Mouse (Mus musculus): ENCODE data around the gene Eng. TPM values are rescaled to one million over a fixed set of nuclear protein-coding genes. Genes with fewer than 3 reads are reported as not detected.
A peak's percentile ranks its signal among the peaks of the same experiment; 100 is the strongest.

Eng gene
- 10 to 100 TPM; 55.3 to 60.1 TPM for total RNA-seq (2021)
- long read RNA-seq, experiment 1, transcript Eng-201 (15 exons, 3,422 nt): major isoform, 75 of 131 reads
- long read RNA-seq, experiment 1, transcript Eng-205 (15 exons, 3,403 nt): minor isoform, 20 of 131 reads
- long read RNA-seq, experiment 1, partial matches to known transcripts: 24 of 131 reads
- long read RNA-seq, experiment 1, other reads (novel, unspliced or antisense): 11 of 131 reads
- long read RNA-seq, experiment 2, transcript Eng-205 (15 exons, 3,403 nt): minor isoform, 16 of 114 reads
- long read RNA-seq, experiment 2, transcript Eng-201 (15 exons, 3,422 nt): major isoform, 69 of 114 reads
- long read RNA-seq, experiment 2, partial matches to known transcripts: 18 of 114 reads
- long read RNA-seq, experiment 2, other reads (novel, unspliced or antisense): 11 of 114 reads

GRCm38 (mm10) chr2:32646379-32647056 lies at the start of gene Eng:
Gene Eng (plus strand): TSS chr2:32646595.
- peak in 1 of 2 experiments; percentile 71 for DNase-seq (ENCODE audit: low spot score in 2 of 2)

GRCm38 (mm10) chr2:32596725-32597124 lies 49.7 kb upstream of the Eng start:
- DNase-seq (ENCODE audit: low spot score in 2 of 2): peak in 1 of 2 experiments; percentile 35

DNA sequence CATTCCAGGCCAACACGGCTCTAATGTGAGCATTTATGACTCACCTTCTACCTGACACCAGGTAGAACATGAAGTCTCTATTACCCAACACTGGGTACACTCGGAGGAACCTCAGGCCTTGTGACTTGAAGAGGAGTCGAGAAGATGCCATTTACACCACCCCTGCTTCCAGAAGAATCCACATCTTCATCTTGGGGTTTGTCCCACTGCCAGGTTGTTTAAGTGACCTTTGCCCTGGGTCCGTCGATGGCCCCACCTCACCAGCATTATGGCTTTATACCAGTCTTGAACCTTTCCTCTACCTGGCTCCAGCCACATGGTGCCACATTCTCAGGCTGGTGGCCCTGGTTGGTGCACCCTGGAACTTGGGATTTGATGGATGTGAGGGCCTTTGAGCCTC lies 49.1 kb upstream of the Eng start:
- DNase-seq (ENCODE audit: low spot score in 2 of 2): no peak

- no peak for DNase-seq (ENCODE audit: low spot score in 2 of 2)
These were observed 48.7 kb upstream of the Eng start for GRCm38 (mm10) chr2:32597699-32598098.

GRCm38 (mm10) chr2:32598506-32598905 lies 47.9 kb upstream of the Eng start:
- DNase-seq (ENCODE audit: low spot score in 2 of 2): no peak

DNA sequence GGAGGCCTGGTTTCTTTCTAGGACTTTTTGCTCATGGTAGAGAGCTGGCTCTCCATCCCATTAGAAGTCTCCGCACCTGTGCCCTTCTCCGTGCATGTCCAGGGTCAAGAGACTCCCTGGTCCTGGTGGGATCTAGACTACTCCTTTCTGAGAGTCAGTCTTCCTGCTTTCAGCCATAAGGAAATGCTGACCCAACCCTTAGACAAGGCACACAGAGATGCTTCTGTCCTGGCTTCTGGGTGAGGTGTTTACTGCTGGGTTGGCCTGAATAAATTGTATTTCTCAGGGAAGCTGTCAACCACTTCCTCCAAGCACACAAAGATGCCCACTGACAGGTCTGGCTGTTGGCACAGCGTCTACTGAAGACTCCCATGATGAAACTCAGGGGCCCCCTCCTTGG lies 47.0 kb upstream of the Eng start, which contains the start of gene St6galnac6:
St6galnac6 (plus strand) TSS at position 301 of the 400 bp plus-strand sequence.
- DNase-seq (ENCODE audit: low spot score in 2 of 2): no peak

- DNase-seq (ENCODE audit: low spot score in 2 of 2): peak in 1 of 2 experiments; percentile 36
These were observed 44.9 kb upstream of the Eng start for GRCm38 (mm10) chr2:32601417-32602065.

GRCm38 (mm10) chr2:32602600-32603054 lies 43.8 kb upstream of the Eng start:
- DNase-seq (ENCODE audit: low spot score in 2 of 2): peak; percentile 82 to 88

DNA sequence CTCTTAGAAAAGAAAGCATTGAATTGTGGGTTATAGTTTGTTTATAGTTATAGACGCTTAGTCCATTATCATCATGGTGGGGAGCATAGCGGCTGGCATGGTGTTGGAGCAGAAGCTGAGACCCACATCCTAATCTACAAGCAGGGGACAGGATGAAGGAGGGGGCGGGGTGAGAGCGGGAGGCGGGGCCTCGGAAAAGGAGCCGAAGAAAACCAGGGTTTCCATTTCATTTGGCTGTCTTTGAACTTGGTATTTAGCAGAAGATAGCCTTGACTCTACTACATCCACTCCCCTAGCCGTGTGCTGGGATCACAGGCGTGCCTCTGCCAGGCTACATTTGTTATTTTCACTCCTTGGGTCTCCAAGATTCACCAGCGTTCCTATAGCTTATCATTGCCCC lies 41.8 kb upstream of the Eng start:
- no peak for DNase-seq (ENCODE audit: low spot score in 2 of 2)

DNA sequence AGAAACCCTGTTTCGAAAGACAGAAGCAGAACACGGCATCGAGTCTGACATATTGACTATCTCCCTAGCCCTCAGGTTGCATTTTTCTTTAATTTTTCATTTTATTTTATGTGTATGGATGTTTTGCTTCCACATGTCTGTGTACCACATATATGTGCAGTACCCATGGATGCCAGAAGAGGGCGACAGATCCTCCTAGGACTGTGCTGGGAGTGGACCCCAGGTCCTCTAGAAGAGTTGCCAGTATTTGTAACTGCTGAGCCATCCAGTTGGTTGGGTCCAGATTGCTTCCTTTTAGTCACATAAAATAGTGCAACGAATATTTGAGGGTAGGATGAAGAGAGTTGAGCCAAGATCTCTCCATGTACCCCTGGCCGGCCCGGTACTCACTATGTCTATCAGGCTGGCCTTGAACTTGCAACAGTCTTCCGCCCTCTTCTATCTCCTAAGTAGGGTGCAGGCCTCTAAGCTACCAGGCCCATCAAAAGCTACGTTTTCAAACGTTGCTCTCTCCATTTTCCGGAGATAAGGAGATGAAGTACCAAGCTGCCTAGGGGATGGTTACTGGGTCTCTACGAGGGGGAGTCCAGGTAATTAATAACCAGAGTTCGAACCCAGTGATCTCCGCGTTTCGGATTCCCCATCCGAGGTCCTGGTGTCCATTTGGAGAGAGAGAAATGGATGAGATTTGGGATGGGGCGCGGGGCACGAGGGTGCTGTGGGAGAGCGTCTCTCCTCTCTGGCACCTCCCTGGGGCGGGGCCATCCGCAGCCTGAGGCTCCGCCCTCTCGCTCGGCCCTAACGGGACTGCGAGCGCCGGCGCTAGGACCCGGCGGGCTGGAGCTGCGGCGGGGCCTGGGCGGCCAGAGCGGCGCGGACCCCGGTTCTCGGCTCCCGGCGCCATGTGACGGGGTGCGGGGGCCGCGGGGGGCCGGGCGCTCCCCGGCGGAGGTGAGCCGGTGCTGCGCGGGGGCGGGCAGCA lies 39.9 kb upstream of the Eng start:
- DNase-seq (ENCODE audit: low spot score in 2 of 2): peak; percentile 84 to 88

DNA sequence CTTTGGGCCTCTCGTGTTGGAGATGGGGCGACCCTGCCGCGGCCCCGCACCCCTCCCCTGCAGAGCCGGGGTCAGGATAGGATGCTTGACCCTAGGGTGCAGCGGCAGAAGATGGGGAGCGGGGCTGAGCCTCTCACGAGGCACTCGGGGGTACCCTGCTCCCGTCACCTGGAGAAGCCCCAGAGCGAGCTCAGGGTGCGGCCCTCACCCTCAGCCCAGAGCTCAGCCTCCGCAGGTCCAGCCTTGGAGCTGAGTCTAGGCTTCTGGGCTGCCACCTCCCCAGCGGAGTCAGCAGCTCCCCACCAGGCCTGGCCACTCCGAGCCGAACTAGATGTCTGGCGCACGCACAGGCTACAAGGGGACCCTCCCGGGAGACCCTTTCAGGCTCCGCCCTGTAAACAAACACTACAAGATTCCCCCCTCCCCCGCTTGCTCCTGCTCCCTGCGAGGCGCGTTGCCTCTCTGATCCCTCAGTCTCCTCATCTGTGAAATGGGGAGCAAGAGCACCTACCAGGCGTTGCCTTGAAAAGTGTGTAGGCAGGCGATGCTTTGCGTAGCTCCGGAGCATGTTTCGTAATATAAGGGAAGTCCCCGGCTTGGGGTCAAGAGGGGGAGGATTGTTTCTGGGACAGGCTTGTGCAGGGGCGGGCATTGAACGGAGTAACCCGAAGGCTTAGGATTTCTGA lies 39.0 kb upstream of the Eng start:
- peak in 1 of 2 experiments; percentile 57 for DNase-seq (ENCODE audit: low spot score in 2 of 2)

DNA sequence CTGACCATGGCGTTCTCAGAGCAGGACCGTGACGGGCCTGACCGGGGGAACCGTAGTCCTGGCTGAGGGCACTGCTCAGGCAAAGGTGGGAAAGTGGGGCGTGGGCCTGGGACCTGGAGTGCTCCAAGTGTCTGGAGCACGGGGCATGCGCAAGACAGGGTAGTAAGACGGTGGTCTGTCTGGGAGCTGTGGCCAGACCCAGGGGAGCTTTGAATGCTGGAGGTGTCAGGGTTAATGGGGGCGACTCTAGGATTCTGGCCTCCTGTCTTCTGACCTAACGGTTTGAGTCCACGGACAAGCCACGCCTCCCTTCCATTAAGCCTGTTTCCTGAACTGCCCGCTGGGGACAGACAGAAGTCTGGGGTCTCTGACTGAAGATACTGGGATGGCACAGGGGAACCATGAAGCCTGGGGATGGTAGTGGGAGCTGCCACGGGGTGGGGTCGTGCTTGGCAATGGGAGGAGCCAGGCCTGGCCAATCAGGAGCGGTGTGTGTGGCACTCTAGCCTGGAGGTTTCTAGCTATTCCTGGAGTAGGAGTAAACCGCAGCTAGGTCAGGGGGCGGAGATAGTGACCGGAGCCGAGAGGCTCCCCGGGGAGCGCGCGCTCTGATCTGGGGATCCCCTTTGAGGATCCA lies 38.1 kb upstream of the Eng start:
- peak; percentile 50 to 63 for DNase-seq (ENCODE audit: low spot score in 2 of 2)

DNA sequence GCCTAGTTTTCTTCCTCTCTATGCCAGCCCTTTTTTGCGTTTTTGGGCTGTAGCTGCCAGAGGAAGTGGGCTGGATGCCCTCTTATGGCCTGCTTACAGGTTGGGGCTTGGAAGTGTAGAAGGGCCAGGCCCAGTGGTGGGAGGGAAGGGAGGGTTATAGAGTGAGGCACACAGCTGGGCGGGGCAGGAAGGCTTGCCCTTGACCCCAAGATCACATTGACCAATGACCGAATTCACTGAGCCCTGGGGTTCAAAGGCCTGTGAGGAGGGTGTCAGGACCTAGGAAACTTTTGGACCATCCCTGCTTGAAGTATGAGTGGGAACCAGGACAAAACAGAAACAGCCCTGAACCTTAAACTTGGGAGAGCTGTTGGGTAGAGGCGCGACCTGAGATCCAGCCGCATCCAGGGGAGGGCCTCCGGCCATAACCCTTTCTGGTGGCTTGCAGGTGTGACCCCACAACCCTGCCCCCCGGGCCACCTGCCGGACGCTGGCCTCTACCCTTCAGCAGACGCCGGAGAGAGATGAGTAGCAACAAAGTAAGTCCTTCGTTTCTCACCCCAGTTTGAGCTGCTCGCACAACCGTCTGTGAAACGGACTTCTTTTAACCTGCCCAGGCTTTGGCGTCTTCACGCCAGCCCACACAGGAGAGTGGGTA lies 37.5 kb upstream of the Eng start:
- DNase-seq (ENCODE audit: low spot score in 2 of 2): no peak

GRCm38 (mm10) chr2:32610610-32611229 lies 35.7 kb upstream of the Eng start:
- peak in 1 of 2 experiments; percentile 56 for DNase-seq (ENCODE audit: low spot score in 2 of 2)

- DNase-seq (ENCODE audit: low spot score in 2 of 2): no peak
These were observed 34.1 kb upstream of the Eng start for GRCm38 (mm10) chr2:32612274-32612673.

GRCm38 (mm10) chr2:32617109-32617508 lies 29.3 kb upstream of the Eng start:
- no peak for DNase-seq (ENCODE audit: low spot score in 2 of 2)

DNA sequence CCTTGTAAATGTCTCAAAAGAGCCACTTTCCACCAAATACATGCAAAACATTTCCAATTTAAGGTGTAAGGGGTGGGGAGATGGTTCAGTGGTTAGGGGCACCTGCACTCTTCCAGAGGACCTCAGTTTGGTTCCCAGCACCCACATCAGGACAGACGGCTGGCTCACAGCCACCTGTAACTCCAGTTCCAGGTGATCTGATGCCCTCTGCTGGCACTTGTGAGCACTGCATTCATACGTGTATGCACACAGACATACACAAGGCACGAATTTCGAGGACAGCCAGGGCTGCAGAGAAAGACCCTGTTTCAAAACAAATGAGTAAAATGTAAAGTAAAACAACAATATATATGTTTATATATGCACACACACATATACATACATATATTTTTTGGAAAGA lies 28.8 kb upstream of the Eng start:
- no peak for DNase-seq (ENCODE audit: low spot score in 2 of 2)

DNA sequence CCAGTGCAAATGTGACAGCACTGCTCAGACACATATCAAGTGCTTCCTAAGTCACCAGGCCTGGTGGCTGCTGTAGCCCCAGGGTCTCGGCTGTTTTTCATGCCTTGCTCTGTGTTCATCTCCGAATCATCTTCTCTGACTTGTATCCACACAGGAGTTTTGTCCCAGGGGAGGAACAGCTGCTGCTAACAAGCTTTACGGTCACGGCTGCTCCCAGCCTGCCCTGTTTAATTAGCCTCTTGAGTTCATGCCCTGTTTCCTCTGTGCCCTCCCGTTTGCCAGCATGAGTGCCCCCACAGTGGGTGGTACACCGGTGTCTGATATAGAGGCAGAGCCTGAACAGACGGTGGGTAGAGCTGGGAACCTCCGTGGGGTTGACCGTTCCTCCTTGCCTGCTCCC lies 28.3 kb upstream of the Eng start:
- no peak for DNase-seq (ENCODE audit: low spot score in 2 of 2)

Data from gastrocnemius, postnatal 4 days (tissue).